Mouse (Mus musculus): Measurements from ENCODE around the gene Wnt5b. TPM values are rescaled to one million over a fixed set of nuclear protein-coding genes. Genes with fewer than 3 reads are reported as not detected.

The Wnt5b gene
- polyA plus RNA-seq, 1 experiment from 2014 or later, result 12.9 TPM

DNA sequence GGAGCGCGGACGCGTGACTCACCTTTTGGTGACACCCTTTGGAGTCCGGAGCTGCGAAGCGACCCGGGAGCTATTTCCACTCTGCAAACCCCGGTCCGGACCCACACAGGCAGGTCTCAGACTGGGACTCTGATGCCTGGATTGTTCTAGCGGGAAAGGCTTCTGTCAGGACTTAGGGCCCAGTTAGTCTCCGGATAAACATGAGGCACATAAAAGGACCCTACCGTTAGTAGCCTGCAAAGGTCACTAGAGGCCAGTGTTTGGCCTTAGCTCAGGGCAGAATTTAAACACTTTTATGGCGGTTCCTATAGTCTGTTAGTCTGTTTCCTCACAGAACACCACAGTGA is 344 bp upstream of the Wnt5b start:
- no peaks in the 10 kb centered on the region for H3K9me3 ChIP-seq (replicated peaks; ENCODE audit: control insufficient read depth, low read length)
- peak; percentile 36 for ATAC-seq (replicated peaks; ENCODE audit: insufficient number of reproducible peaks, low FRiP score, low TSS enrichment, low read depth)
- H3K27me3 ChIP-seq (ENCODE audit: control insufficient read depth, insufficient read depth, low read length), result no peaks in the 10 kb centered on the region; the same call in 1 of the 2 replicates
- H3K4me1 ChIP-seq (ENCODE audit: control insufficient read depth, insufficient read depth, low read length), result no peaks in the 10 kb centered on the region; the same call in 1 of the 2 replicates
- WGBS, result under 1% methylated on average over 14 of the region's 14 CpGs
- no peaks in the 10 kb centered on the region for H3K36me3 ChIP-seq (replicated peaks; ENCODE audit: control insufficient read depth, insufficient read depth, low read depth, low read length)
- H3K9ac ChIP-seq (replicated peaks; ENCODE audit: low read length), result peak overlapping the region; percentile 84
- peak; percentile 56 for DNase-seq (ENCODE audit: low spot score)
- H3K27ac ChIP-seq (replicated peaks; ENCODE audit: low read depth, low read length), result no peak overlapping the region
- peak overlapping the region; percentile 82 for H3K4me3 ChIP-seq (ENCODE audit: low read depth, low read length)
- peak overlapping the region; percentile 95 for H3K4me2 ChIP-seq (ENCODE audit: low read depth, low read length)

DNA sequence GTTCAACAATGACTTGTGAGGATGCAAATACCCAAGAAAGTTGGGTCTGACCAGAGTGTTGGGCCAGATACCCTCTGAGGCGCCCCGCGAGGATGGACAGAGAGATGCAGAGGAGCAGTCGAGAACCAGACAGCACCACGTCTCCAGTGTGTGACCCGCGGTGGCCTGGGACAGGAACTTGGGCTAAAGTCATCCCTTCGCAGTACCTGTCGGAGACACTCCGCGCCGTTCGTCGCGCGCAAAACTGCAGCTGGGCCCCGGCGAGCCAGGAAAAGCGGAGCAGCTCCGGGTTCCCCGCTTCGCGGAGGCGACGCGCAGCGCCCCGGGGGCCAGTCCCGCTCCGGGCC is 718 bp downstream of the Wnt5b start:
- under 1% methylated on average over 30 of the region's 30 CpGs for WGBS
- no peaks in the 10 kb centered on the region for H3K36me3 ChIP-seq (replicated peaks; ENCODE audit: control insufficient read depth, insufficient read depth, low read depth, low read length)
- DNase-seq (ENCODE audit: low spot score), result peak; percentile 52
- H3K9me3 ChIP-seq (replicated peaks; ENCODE audit: control insufficient read depth, low read length), result no peaks in the 10 kb centered on the region
- H3K27ac ChIP-seq (replicated peaks; ENCODE audit: low read depth, low read length), result peak overlapping the region; percentile 20; the same call in 1 of the 2 replicates
- peak overlapping the region; percentile 95 for H3K4me2 ChIP-seq (ENCODE audit: low read depth, low read length)
- H3K27me3 ChIP-seq (ENCODE audit: control insufficient read depth, insufficient read depth, low read length), result no peaks in the 10 kb centered on the region; the same call in 1 of the 2 replicates
- no peaks in the 10 kb centered on the region; the same call in 1 of the 2 replicates for H3K4me1 ChIP-seq (ENCODE audit: control insufficient read depth, insufficient read depth, low read length)
- H3K4me3 ChIP-seq (ENCODE audit: low read depth, low read length), result peak overlapping the region; percentile 82
- H3K9ac ChIP-seq (replicated peaks; ENCODE audit: low read length), result peak overlapping the region; percentile 84
- 0 out of 2 replicates have a peak, but pooled peaks have one; percentile 16 for ATAC-seq (replicated peaks; ENCODE audit: insufficient number of reproducible peaks, low FRiP score, low TSS enrichment, low read depth)

DNA sequence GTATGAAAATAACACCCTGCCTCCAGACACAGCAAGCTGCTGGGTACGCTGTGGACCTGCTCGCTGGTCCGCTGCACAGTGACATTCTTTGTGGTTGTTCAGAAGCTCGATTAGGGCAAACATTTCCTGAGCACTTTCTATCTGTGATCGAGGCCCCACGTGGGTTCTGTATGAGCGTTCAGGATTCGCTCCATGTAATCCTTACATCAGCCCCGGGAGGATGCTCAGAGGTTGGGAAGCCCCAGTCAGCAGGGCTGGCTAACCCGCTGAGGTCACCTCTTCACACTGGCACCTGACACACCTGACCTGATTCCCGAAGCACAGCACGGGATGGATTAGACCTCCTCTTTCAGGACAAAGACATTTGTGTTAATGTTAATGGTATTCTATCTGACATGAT is 8.3 kb downstream of the Wnt5b start:
- Histone ChIP-seq H3K36me3 (replicated peaks; ENCODE audit: control insufficient read depth, insufficient read depth, low read depth, low read length) (no peaks in the 10 kb centered on the region), H3K4me2 (ENCODE audit: low read depth, low read length) (no peak overlapping the region), H3K9me3 (replicated peaks; ENCODE audit: control insufficient read depth, low read length) (no peaks in the 10 kb centered on the region), H3K4me1 (ENCODE audit: control insufficient read depth, insufficient read depth, low read length) (no peaks in the 10 kb centered on the region), H3K27ac (replicated peaks; ENCODE audit: low read depth, low read length) (no peak overlapping the region), H3K27me3 (ENCODE audit: control insufficient read depth, insufficient read depth, low read length) (no peaks in the 10 kb centered on the region), H3K9ac (replicated peaks; ENCODE audit: low read length) (no peak overlapping the region), H3K4me3 (ENCODE audit: low read depth, low read length) (no peak overlapping the region)
- WGBS, result 78% methylated on average over 12 of the region's 12 CpGs
- no peak for DNase-seq (ENCODE audit: low spot score)
- no peak for ATAC-seq (replicated peaks; ENCODE audit: insufficient number of reproducible peaks, low FRiP score, low TSS enrichment, low read depth)

DNA sequence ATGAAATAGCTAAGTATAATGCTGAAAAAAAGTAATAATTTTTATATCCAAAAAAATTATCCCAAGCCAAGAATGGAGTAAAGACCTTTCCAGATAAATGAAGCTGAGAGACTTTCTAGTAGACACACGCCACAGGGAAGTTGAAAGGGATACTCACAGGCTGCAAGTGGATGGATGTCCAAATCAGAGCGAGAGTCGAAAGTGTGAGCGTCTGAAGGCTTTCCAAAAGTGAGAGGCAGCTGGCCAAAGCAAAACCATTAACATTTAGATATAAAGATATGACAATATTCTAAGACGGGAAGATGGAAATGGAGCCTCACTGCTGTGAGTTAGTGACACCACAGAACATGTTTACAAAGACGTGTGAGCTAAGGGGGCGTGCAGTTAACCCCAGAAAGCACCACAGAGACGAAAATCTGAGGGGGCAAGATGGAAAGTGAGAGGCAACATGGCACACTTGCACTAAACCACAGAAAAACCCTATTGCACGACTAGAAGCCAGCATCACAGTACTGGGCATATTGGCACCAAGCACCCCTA is 10.9 kb downstream of the Wnt5b start:
- H3K27ac ChIP-seq (replicated peaks; ENCODE audit: low read depth, low read length), result no peak overlapping the region
- 81% methylated on average over 9 of the region's 9 CpGs for WGBS
- no peak for ATAC-seq (replicated peaks; ENCODE audit: insufficient number of reproducible peaks, low FRiP score, low TSS enrichment, low read depth)

DNA sequence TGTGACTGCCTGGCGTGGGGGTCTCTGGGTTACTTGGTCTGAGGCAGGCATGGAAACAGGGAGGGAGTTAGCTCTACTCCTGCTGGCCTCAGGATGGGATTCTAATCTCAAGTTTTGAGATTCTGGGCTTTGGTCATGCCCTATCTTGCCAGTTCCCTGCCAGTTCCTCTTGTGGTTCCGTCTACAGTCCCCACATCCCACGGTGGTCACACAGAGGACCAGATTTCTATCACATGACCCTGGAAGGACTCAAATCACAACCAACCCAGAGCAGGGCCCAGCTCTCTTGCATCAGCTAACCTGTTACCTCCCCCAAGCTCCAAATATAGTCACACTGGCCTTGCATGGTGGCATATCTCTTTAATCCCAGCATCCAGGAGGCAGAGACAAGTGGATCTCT is 14.5 kb downstream of the Wnt5b start:
- Histone ChIP-seq H3K4me1 (ENCODE audit: control insufficient read depth, insufficient read depth, low read length) (no peaks in the 10 kb centered on the region), H3K9me3 (replicated peaks; ENCODE audit: control insufficient read depth, low read length) (no peaks in the 10 kb centered on the region), H3K4me2 (ENCODE audit: low read depth, low read length) (no peak overlapping the region), H3K27me3 (ENCODE audit: control insufficient read depth, insufficient read depth, low read length) (no peaks in the 10 kb centered on the region), H3K36me3 (replicated peaks; ENCODE audit: control insufficient read depth, insufficient read depth, low read depth, low read length) (no peaks in the 10 kb centered on the region), H3K9ac (replicated peaks; ENCODE audit: low read length) (no peak overlapping the region), H3K27ac (replicated peaks; ENCODE audit: low read depth, low read length) (no peak overlapping the region), H3K4me3 (ENCODE audit: low read depth, low read length) (no peak overlapping the region)
- ATAC-seq (replicated peaks; ENCODE audit: insufficient number of reproducible peaks, low FRiP score, low TSS enrichment, low read depth), result no peak
- DNase-seq (ENCODE audit: low spot score), result no peak
- WGBS, result 92% methylated on average over 3 of the region's 3 CpGs

More for the DNA sequence above, 10.9 kb downstream of the Wnt5b start:
- no peak for DNase-seq (ENCODE audit: low spot score)
- Histone ChIP-seq H3K27me3 (ENCODE audit: control insufficient read depth, insufficient read depth, low read length) (no peaks in the 10 kb centered on the region), H3K9ac (replicated peaks; ENCODE audit: low read length) (no peak overlapping the region), H3K4me3 (ENCODE audit: low read depth, low read length) (no peak overlapping the region), H3K4me2 (ENCODE audit: low read depth, low read length) (no peak overlapping the region), H3K36me3 (replicated peaks; ENCODE audit: control insufficient read depth, insufficient read depth, low read depth, low read length) (no peaks in the 10 kb centered on the region), H3K4me1 (ENCODE audit: control insufficient read depth, insufficient read depth, low read length) (no peaks in the 10 kb centered on the region), H3K9me3 (replicated peaks; ENCODE audit: control insufficient read depth, low read length) (no peaks in the 10 kb centered on the region)

DNA sequence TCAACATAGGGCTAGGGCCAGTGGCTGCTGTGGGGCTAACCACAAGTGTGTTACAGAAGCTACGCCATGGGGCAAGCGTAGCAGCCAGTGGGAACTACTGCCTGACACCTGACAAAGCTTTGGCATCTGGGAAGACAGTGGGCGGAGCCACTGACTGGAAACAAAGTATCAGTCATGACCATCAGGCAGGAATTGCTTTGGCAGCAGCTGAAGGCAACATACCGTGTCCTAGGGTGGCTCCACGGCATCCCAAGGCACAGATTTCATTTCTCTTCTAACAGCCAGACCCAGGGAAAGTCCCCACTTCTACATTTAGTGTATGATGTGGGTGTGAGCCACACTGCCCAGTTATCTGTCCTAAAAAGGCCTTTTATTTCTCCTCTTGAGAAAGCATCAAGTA is 17.6 kb downstream of the Wnt5b start:
- H3K4me3 ChIP-seq (ENCODE audit: low read depth, low read length), result no peak overlapping the region
- no peaks in the 10 kb centered on the region for H3K4me1 ChIP-seq (ENCODE audit: control insufficient read depth, insufficient read depth, low read length)
- no peaks in the 10 kb centered on the region for H3K36me3 ChIP-seq (replicated peaks; ENCODE audit: control insufficient read depth, insufficient read depth, low read depth, low read length)
- DNase-seq (ENCODE audit: low spot score) (no peak), ATAC-seq (replicated peaks; ENCODE audit: insufficient number of reproducible peaks, low FRiP score, low TSS enrichment, low read depth) (no peak)
- no peak overlapping the region for H3K27ac ChIP-seq (replicated peaks; ENCODE audit: low read depth, low read length)
- WGBS, result 75% methylated on average over 5 of the region's 5 CpGs
- no peaks in the 10 kb centered on the region for H3K9me3 ChIP-seq (replicated peaks; ENCODE audit: control insufficient read depth, low read length)
- H3K27me3 ChIP-seq (ENCODE audit: control insufficient read depth, insufficient read depth, low read length), result no peaks in the 10 kb centered on the region
- H3K9ac ChIP-seq (replicated peaks; ENCODE audit: low read length), result no peak overlapping the region
- H3K4me2 ChIP-seq (ENCODE audit: low read depth, low read length), result no peak overlapping the region

DNA sequence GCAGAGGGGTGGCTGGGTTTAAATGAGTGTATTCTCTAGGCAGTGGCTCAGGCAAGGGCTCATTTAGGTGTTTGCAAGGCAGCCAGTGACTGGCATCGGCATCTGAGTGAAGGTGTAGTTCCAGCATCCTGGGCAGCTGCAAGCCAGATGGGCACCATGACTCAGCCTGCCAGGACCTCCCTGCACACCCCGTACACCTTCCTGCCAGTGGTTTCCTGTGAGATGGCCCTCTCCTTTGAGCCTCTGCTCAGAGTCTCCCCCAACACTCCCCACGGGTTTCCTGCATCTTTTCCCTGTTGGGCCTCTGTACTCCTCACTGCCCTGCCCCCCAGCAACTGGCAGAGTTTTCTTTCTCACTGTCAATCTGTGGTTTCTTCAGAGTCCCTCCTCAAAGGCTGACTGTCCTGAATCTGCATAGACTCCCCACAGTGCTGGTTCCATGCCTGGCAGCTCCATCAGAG is 22.2 kb downstream of the Wnt5b start:
- H3K4me3 ChIP-seq (ENCODE audit: low read depth, low read length), result no peak overlapping the region
- ATAC-seq (replicated peaks; ENCODE audit: insufficient number of reproducible peaks, low FRiP score, low TSS enrichment, low read depth) (no peak), DNase-seq (ENCODE audit: low spot score) (no peak)
- H3K27me3 ChIP-seq (ENCODE audit: control insufficient read depth, insufficient read depth, low read length), result no peaks in the 10 kb centered on the region
- H3K9ac ChIP-seq (replicated peaks; ENCODE audit: low read length), result no peak overlapping the region
- no peak overlapping the region for H3K4me2 ChIP-seq (ENCODE audit: low read depth, low read length)
- 37% methylated on average over 3 of the region's 3 CpGs for WGBS
- H3K36me3 ChIP-seq (replicated peaks; ENCODE audit: control insufficient read depth, insufficient read depth, low read depth, low read length), result no peaks in the 10 kb centered on the region
- no peaks in the 10 kb centered on the region for H3K9me3 ChIP-seq (replicated peaks; ENCODE audit: control insufficient read depth, low read length)
- no peaks in the 10 kb centered on the region for H3K4me1 ChIP-seq (ENCODE audit: control insufficient read depth, insufficient read depth, low read length)
- no peak overlapping the region for H3K27ac ChIP-seq (replicated peaks; ENCODE audit: low read depth, low read length)

DNA sequence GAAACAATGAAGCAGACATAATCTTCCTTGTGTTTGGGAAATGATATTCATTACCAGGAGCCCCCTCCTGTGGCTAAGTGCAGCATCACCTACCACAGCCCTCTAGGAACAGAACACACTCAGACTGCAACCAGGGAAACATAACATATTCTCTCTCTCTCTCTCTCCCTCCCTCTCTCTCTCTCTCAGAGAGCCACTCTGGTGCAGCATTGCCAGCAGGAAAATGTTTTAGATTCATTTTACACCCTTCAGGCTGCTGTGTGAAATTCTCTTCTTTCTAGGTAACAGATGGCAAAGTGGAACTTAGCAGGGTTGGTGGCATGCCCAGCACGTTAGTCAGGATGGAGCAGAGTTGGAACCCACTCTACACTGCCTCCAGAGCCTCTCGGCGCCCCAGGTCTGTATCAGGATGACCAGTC is 22.7 kb downstream of the Wnt5b start:
- H3K9me3 ChIP-seq (replicated peaks; ENCODE audit: control insufficient read depth, low read length), result no peaks in the 10 kb centered on the region
- no peaks in the 10 kb centered on the region for H3K4me1 ChIP-seq (ENCODE audit: control insufficient read depth, insufficient read depth, low read length)
- no peaks in the 10 kb centered on the region for H3K27me3 ChIP-seq (ENCODE audit: control insufficient read depth, insufficient read depth, low read length)
- no peak overlapping the region for H3K4me3 ChIP-seq (ENCODE audit: low read depth, low read length)
- H3K4me2 ChIP-seq (ENCODE audit: low read depth, low read length), result no peak overlapping the region
- ATAC-seq (replicated peaks; ENCODE audit: insufficient number of reproducible peaks, low FRiP score, low TSS enrichment, low read depth) (no peak), DNase-seq (ENCODE audit: low spot score) (no peak)
- no peak overlapping the region for H3K27ac ChIP-seq (replicated peaks; ENCODE audit: low read depth, low read length)
- WGBS, result 70% methylated on average over 3 of the region's 3 CpGs
- no peak overlapping the region for H3K9ac ChIP-seq (replicated peaks; ENCODE audit: low read length)
- H3K36me3 ChIP-seq (replicated peaks; ENCODE audit: control insufficient read depth, insufficient read depth, low read depth, low read length), result no peaks in the 10 kb centered on the region
